Mouse (Mus musculus) ES-E14 (cell line): ENCODE results near the gene Scarb1. TPM values are rescaled to one million over a fixed set of nuclear protein-coding genes. Genes with fewer than 3 reads are reported as not detected.
"Not testable (repeated sequence)": the region's sequence is repeated elsewhere in the genome, so short reads cannot be mapped to it uniquely, and the experiment has no call there.

ENCODE experiments used
- DNase-seq: peaks from one replicate; pipeline ENCODE4 v3.0.0-alpha.2; 2013; ENCODE audit warnings: low read depth, low spot score
- H3K27ac ChIP-seq: 2 replicates; pipeline ENCODE4 v1.5.1; 2012; ENCODE audit warnings: low read depth, mild to moderate bottlenecking, low read length, moderate library complexity, mixed read lengths; ENCODE audit not compliant: poor library complexity, insufficient read depth, severe bottlenecking
- H3K36me3 ChIP-seq: 2 replicates; pipeline ENCODE4 v1.6.1; 2012; ENCODE audit warnings: mild to moderate bottlenecking, low read length, moderate library complexity, mixed read lengths; ENCODE audit not compliant: control insufficient read depth, poor library complexity, insufficient read depth, severe bottlenecking
- H3K4me1 ChIP-seq, 2 experiments: fragments of 150-350 bp in 1 of 2; sonication (generic) in 1 of 2; 2 replicates each; pipeline ENCODE4 v1.6.1; 2012; ENCODE audit warnings: low read length in 2 of 2, mild to moderate bottlenecking in 1 of 2, mixed read lengths in 1 of 2; ENCODE audit not compliant: control insufficient read depth in 2 of 2, insufficient read depth in 2 of 2, poor library complexity in 1 of 2
- H3K4me3 ChIP-seq, 2 experiments: fragments of 150-350 bp in 1 of 2; sonication (generic) in 1 of 2; 2 replicates each; pipeline ENCODE4 v1.5.1; 2012; ENCODE audit warnings: low read length in 2 of 2, low read depth in 1 of 2, mild to moderate bottlenecking in 1 of 2, mixed read lengths in 1 of 2; ENCODE audit not compliant: insufficient read depth in 1 of 2, poor library complexity in 1 of 2, severe bottlenecking in 1 of 2
- H3K9ac ChIP-seq: 2 replicates; pipeline ENCODE4 v1.6.1; 2012; ENCODE audit warnings: low read depth, mild to moderate bottlenecking, low read length, mixed read lengths; ENCODE audit not compliant: poor library complexity, insufficient read depth, severe bottlenecking
- H3K9me3 ChIP-seq: fragments of 150-350 bp; sonication (generic); 2 replicates; pipeline ENCODE4 v1.6.1; 2012; ENCODE audit warnings: low read depth, mild to moderate bottlenecking, low read length; ENCODE audit not compliant: control insufficient read depth, insufficient read depth
- CHD2 ChIP-seq: IDR thresholded peaks from 2 replicates; pipeline ENCODE4 v1.6.1; 2014; ENCODE audit warnings: mild to moderate bottlenecking, low read depth, low read length, inconsistent platforms
- HCFC1 ChIP-seq: IDR thresholded peaks from 2 replicates; pipeline ENCODE4 v1.6.1; 2012; ENCODE audit warnings: low read length, inconsistent platforms, borderline replicate concordance; ENCODE audit not compliant: insufficient read depth
- MAFK ChIP-seq: IDR thresholded peaks from 2 replicates; pipeline ENCODE4 v1.6.1; 2014; ENCODE audit warnings: mild to moderate bottlenecking, low read depth, low read length, inconsistent platforms; ENCODE audit not compliant: insufficient read depth
- ZC3H11A ChIP-seq: IDR thresholded peaks from 2 replicates; pipeline ENCODE4 v1.6.1; 2012; ENCODE audit warnings: low read depth, mild to moderate bottlenecking, inconsistent platforms, low read length, borderline replicate concordance
- ZNF384 ChIP-seq: IDR thresholded peaks from 2 replicates; pipeline ENCODE4 v1.6.1; 2012; ENCODE audit warnings: low read depth, low read length, inconsistent platforms
- in situ Hi-C, 2 experiments: fragments of 600-800 bp; cut with MboI; formaldehyde crosslinking; loops; one replicate each; pipeline ENCODE4 v1.15.1; 2025; ENCODE audit warnings: low sequenced_read_pairs in 2 of 2, inconsistent platforms in 1 of 2; ENCODE audit not compliant: unreplicated experiment in 2 of 2
- total RNA-seq: library from RNA; depleted of rRNA; stranded (reverse); fragments of 300-350 nt; gene quantifications from 2 replicates; pipeline ENCODE4 v1.2.3, GENCODE M21; 2012; rRNA removed

The Scarb1 gene
- 28.8 and 36.8 TPM in 2 replicates for total RNA-seq

DNA sequence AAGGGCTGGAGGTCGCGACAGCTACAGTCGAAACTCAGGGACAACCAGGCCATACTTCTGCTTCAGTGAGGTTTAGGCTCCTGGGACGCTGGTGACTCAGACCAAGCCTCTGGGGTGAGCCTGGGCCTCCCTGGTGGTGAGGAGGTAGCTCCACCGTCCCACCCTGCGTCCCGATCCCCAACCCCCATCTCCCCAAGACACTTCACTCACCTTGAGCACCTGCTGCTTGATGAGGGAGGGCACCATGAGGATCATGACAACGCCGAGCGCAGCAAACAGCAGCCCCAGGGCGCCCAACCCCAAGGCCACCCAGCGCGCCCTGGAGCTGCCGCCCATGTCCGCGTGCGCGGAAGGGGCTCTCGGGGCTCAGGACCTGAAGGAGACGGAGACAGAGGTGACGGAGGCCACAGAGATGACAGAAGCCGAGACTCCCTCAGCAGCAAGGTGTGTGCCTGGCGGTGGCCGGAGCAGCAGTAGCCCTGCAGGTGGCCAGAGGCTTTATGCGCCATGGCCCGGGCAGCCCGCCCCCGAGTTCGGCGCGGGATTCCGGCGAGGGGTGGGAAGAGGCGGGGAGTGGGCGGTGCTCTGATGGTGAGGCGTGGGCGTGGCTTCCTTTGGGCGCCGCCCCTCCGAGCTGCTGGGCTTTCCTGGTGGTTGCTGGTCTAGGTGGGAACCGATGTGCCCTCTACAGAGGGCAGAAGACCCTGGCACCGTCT is at the start of gene Scarb1:
Gene Scarb1, minus strand, starts transcription at position 548 of the 716 bp plus-strand sequence.
- in situ Hi-C loops = no loop called here
- TF ChIP-seq ZNF384 (no peak), CHD2 (no peak)
- Histone ChIP-seq H3K9me3 (no peaks in the 10 kb centered on the region), H3K9ac (peak within 1 kb of the TSS; percentile 65), H3K4me1 (peaks cover 3 to 4% of the 10 kb centered on the region in 2 experiments; a peak in 2 of 4 replicates), H3K4me3 (peak within 1 kb of the TSS; percentile 75 to 99), H3K36me3 (no peaks in the 10 kb centered on the region), H3K27ac (no peak within 1 kb of the TSS)
- DNase-seq = peak; percentile 72

DNA sequence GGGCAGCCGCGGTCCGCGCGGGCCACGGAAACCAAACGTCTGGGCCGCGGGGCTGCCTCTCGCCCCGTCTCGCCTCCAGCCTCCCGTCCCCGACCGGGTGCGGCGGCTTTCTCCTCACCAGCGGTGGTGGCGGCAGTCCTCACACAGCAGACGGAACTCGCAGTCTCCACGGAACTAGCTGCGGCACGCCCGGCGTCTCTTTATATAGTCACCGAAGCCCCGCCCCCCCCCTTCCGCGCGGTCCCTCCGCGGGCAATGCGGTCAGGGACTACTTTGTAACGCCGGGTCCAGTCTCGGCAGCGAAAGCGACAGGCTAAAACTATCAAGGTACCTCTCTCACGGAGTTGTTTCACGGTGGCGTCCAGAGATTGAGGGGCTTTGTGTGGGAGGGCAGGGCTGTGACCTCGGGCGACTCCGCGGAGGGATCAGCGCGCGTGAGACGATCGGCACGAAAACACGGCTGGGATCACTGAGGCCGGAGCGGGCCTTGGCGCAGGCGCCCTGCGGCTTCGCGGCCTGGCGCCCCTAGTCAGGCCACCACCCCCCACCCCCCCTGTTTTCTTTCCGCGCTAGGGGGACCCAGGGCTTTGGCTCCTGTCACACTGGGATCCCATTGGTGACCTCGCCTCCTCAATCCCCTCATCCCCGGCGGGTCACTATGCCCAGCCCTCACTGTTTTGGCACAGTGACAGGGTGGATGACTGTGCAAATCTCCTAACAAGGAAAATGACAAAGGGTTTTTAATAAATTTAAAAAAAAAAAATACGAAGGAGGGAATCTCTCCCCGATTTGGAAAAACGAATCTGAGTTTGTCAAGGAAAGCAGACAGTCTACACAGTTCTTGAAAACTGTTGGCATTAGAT is 48.9 kb upstream of the Scarb1 start, which contains the start of gene Ubc:
Gene Ubc, minus strand, starts transcription at position 624 of the 863 bp plus-strand sequence.
- Histone ChIP-seq H3K9ac (peak within 1 kb of the TSS; percentile 95), H3K36me3 (peaks cover 23% of the 10 kb centered on the region), H3K4me3 (peak within 1 kb of the TSS; percentile 85 to 92), H3K27ac (peak within 1 kb of the TSS; percentile 98), H3K9me3 (no peaks in the 10 kb centered on the region), H3K4me1 (peaks cover 3 to 4% of the 10 kb centered on the region in 2 experiments; a peak in 2 of 4 replicates)
- DNase-seq = no peak
- in situ Hi-C loops = no loop called here
- TF ChIP-seq MAFK (peak; percentile 89), CHD2 (peak; percentile 81), ZNF384 (no peak), ZC3H11A (no peak), HCFC1 (peak; percentile 53; the same call in 1 of the 2 replicates)

DNA sequence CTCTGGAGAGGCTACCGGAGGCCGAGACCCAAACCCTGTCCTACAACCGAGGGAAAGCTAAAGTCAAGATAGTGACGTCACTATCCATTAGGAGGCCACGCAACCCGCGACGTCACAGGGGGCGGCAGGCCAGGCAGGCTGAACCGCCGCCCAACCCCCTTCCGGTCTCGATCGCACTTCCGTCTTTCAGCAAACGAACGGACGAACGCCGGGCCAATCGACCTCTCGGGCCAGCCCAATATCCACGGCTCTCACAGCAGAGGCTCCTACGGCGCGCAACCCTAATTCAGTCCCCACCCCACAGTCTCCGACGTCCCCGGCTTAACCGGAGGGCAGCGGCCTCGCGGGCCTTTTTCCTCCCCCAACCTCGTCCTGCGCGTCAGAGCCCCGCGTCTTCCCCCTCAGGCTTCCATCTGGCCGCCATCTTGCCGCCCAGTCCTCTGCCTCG is 48.3 kb upstream of the Scarb1 start, which contains the start of gene Gm10382:
Gene Gm10382, plus strand, starts transcription at position 192 of the 448 bp plus-strand sequence.
- DNase-seq = no peak
- in situ Hi-C loops = no loop called here
- H3K4me3 ChIP-seq = peak within 1 kb of the TSS; percentile 85 to 92

DNA sequence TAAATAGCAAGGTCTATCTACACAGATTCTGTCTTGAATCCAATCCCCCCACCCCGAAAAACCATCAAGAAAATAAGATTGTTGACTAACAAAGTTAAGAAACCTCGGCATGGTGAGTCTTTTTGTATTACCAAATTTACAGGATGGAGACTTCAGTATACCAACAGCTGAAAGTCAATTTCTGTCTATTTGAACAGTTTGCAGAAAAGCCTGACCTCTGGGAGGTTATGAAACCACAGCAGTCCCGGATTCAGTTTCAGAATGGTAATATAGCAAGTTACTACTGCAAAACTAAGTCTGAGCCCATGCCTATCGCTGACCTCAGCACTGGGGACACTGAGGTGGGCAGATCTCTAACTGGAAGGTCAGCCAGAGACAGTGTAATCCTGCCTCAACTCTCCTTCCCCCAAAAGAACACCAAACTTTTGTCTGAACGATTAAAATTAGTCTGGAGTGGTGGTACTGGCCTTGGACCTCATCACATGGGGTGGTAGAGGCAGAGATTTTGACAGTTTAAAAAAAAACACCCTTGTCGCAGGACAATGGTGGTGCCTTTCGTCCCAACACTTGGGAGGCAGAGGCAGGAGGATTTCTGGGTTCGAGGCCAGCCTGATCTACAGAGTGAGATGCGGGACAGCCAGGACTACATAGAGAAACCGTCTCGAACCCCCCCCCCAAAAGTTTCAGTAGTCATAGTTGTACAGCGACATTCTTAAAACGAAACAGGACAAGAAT is 47.6 kb upstream of the Scarb1 start:
- Histone ChIP-seq H3K36me3 (peaks cover 23% of the 10 kb centered on the region), H3K9ac (peak overlapping the region; percentile 95; the same call in 1 of the 2 replicates), H3K4me3 (peak overlapping the region; percentile 85 to 92), H3K4me1 (no peaks in the 10 kb centered on the region; a peak in 2 of 4 replicates), H3K9me3 (no peaks in the 10 kb centered on the region), H3K27ac (peak overlapping the region; percentile 98; the same call in 1 of the 2 replicates)
- in situ Hi-C loops = no loop called here
- no peak for TF ChIP-seq HCFC1
- TF ChIP-seq CHD2 = no peak
- no peak for TF ChIP-seq ZNF384
- TF ChIP-seq MAFK = no peak
- no peak for TF ChIP-seq ZC3H11A
- no peak for DNase-seq

More for the DNA sequence above, 48.3 kb upstream of the Scarb1 start, which contains the start of gene Gm10382:
- Histone ChIP-seq H3K9me3 (no peaks in the 10 kb centered on the region), H3K27ac (peak within 1 kb of the TSS; percentile 98), H3K4me1 (peaks cover 0 to 2% of the 10 kb centered on the region in 2 experiments; a peak in 2 of 4 replicates), H3K9ac (peak within 1 kb of the TSS; percentile 95), H3K36me3 (peaks cover 23% of the 10 kb centered on the region)
- no peak for TF ChIP-seq ZC3H11A
- TF ChIP-seq MAFK = no peak
- no peak for TF ChIP-seq ZNF384
- no peak for TF ChIP-seq HCFC1
- no peak for TF ChIP-seq CHD2

DNA sequence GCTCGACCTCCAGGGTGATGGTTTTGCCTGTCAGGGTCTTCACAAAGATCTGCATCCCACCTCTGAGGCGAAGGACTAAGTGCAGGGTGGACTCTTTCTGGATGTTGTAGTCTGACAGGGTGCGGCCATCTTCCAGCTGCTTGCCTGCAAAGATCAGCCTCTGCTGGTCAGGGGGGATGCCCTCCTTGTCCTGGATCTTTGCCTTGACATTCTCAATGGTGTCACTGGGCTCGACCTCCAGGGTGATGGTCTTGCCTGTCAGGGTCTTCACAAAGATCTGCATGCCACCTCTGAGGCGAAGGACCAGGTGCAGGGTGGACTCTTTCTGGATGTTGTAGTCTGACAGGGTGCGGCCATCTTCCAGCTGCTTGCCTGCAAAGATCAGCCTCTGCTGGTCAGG is 46.4 kb upstream of the Scarb1 start:
- in situ Hi-C loops, H3K4me1 ChIP-seq, H3K27ac ChIP-seq, H3K4me3 ChIP-seq, H3K9ac ChIP-seq, DNase-seq, H3K9me3 ChIP-seq: not testable (repeated sequence)
- H3K36me3 ChIP-seq = peaks cover 23% of the 10 kb centered on the region
